Mouse (Mus musculus) C2C12 (cell line): ENCODE measurements at regions not wholly inside any gene's neighbourhood (a gene's known extent, or its start where the extent isn't known, plus 50 kb on each side); places are given as distances from the start of the nearest gene placed in this dataset.

Experiments
- H3K27me3 ChIP-seq: one replicate; pipeline ENCODE4 v1.6.1; 2011; ENCODE audit not compliant: control insufficient read depth, insufficient read depth, insufficient read length
- H3K36me3 ChIP-seq: one replicate; pipeline ENCODE4 v1.6.1; 2011; ENCODE audit not compliant: control insufficient read depth, insufficient read depth
- H3K4me3 ChIP-seq: one replicate; pipeline ENCODE4 v1.5.1; 2011; ENCODE audit warnings: mild to moderate bottlenecking, control low read depth; ENCODE audit not compliant: poor library complexity, insufficient read depth, severe bottlenecking
- H3K79me2 ChIP-seq: one replicate; pipeline ENCODE4 v1.6.1; 2011; ENCODE audit not compliant: control insufficient read depth, insufficient read depth
- H3K79me3 ChIP-seq: one replicate; pipeline ENCODE4 v1.6.1; 2011; ENCODE audit warnings: low read depth, control low read depth
- H3ac ChIP-seq: one replicate; pipeline ENCODE3; 2011; ENCODE audit warnings: low read depth; ENCODE audit not compliant: control insufficient read depth, insufficient read length
- CEBPB ChIP-seq: IDR thresholded peaks from one replicate; pipeline ENCODE4 v1.6.1; 2011; ENCODE audit warnings: low read depth, mild to moderate bottlenecking, control low read depth, moderate library complexity
- CTCF ChIP-seq: IDR thresholded peaks from one replicate; pipeline ENCODE4 v1.5.1; 2011; ENCODE audit not compliant: control insufficient read depth, insufficient read depth, insufficient read length
- FOSL1 ChIP-seq: IDR thresholded peaks from one replicate; pipeline ENCODE4 v1.8.0; 2011; ENCODE audit warnings: mild to moderate bottlenecking, low read length; ENCODE audit not compliant: poor library complexity, insufficient read depth, severe bottlenecking
- MAX ChIP-seq: IDR thresholded peaks from one replicate; pipeline ENCODE4 v1.6.1; 2011; ENCODE audit warnings: mild to moderate bottlenecking, control low read depth
- MYOD1 ChIP-seq: IDR thresholded peaks from one replicate; pipeline ENCODE4 v1.6.1; 2011; ENCODE audit warnings: low read depth; ENCODE audit not compliant: control insufficient read depth, insufficient read length
- MYOG ChIP-seq: IDR thresholded peaks from one replicate; pipeline ENCODE4 v1.6.1; 2011; ENCODE audit not compliant: control insufficient read depth, insufficient read length; ENCODE audit errors: extremely low read depth
- USF1 ChIP-seq: IDR thresholded peaks from one replicate; pipeline ENCODE4 v1.6.1; 2011; ENCODE audit warnings: low read depth, mild to moderate bottlenecking, control low read depth, moderate library complexity

GRCm38 (mm10) chr3:149920206-149920605 lies 929.9 kb upstream of the Adgrl2 start:
- Histone ChIP-seq H3ac (no peak overlapping the region), H3K79me2 (no peaks in the 10 kb centered on the region), H3K4me3 (no peak overlapping the region), H3K79me3 (no peaks in the 10 kb centered on the region), H3K36me3 (no peaks in the 10 kb centered on the region), H3K27me3 (no peaks in the 10 kb centered on the region)
- no peak for TF ChIP-seq FOSL1

DNA sequence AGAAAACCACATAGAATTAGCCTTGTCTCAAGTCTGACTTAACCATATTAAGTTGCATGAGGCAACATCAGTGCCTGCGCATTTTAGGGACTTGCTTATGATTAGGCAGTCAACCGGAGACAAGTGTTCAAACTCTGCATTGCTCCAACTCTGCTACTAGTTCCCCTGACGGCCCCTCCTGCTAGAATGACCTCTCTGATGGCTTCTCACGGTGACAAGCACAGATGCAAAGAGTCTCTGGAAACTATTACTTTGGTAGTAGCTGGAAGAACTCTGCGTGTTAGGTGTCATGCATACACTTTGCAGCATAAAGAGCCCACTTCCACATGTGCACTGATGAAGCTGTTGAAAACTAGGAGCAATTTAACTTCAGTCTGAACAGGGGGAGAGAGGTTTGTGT lies 927.8 kb upstream of the Adgrl2 start:
- no peaks in the 10 kb centered on the region for H3K79me3 ChIP-seq
- H3K79me2 ChIP-seq = no peaks in the 10 kb centered on the region
- no peaks in the 10 kb centered on the region for H3K36me3 ChIP-seq
- H3ac ChIP-seq = no peak overlapping the region
- H3K4me3 ChIP-seq = no peak overlapping the region
- H3K27me3 ChIP-seq = no peaks in the 10 kb centered on the region
- TF ChIP-seq MYOD1 (no peak), MYOG (no peak), CTCF (no peak), CEBPB (no peak), FOSL1 (no peak), USF1 (no peak), MAX (no peak)

DNA sequence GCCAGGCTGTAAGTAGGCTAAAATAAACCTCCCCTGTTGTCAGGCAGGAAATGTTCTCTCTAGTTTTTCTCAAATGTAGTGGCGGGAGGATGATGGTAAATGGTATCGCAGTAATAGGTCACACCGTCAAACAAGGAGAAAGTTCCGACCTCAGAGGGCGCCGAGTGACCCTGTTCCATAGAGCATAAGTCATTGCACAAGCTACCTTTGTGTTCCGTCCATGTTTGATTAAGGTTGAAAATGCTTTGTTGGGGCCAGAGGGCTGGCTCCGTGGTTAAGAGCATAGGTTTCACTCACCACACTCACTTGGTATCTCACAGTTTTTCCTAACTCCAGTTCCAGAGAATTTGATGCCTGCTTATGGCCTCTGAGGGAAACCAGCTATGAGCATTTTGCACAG lies 920.4 kb upstream of the Adgrl2 start:
- no peaks in the 10 kb centered on the region for H3K27me3 ChIP-seq
- no peaks in the 10 kb centered on the region for H3K79me2 ChIP-seq
- no peak overlapping the region for H3ac ChIP-seq
- H3K4me3 ChIP-seq = no peak overlapping the region
- TF ChIP-seq FOSL1 = no peak
- TF ChIP-seq MYOG = no peak
- no peak for TF ChIP-seq CTCF
- no peaks in the 10 kb centered on the region for H3K36me3 ChIP-seq
- H3K79me3 ChIP-seq = no peaks in the 10 kb centered on the region

DNA sequence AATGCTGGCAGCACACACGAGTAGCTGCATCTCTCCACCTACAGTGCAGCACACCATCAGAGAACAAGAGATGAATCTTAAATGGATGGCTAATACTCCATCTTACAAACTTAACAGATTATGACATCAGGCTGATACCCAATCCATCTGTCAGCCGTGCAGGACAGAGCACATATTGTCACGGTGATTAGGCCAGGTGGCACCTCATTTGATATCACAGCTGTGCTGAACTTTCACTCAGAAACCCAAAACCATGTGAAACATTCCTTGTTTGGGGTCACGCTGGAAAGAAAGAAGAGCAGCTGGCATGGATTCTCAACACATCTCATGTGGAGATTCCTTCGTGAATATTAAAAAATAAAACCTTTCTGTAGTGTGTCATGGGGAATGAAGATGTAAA lies 911.4 kb upstream of the Adgrl2 start:
- Histone ChIP-seq H3K36me3 (no peaks in the 10 kb centered on the region), H3K4me3 (no peak overlapping the region), H3K27me3 (no peaks in the 10 kb centered on the region), H3ac (no peak overlapping the region), H3K79me3 (no peaks in the 10 kb centered on the region), H3K79me2 (no peaks in the 10 kb centered on the region)
- no peak for TF ChIP-seq FOSL1
- no peak for TF ChIP-seq CEBPB
- TF ChIP-seq MYOG = no peak
- no peak for TF ChIP-seq MAX
- no peak for TF ChIP-seq CTCF
- no peak for TF ChIP-seq USF1
- TF ChIP-seq MYOD1 = no peak

GRCm38 (mm10) chr3:149876553-149876952 lies 886.2 kb upstream of the Adgrl2 start:
- TF ChIP-seq CEBPB = no peak
- Histone ChIP-seq H3K79me3 (no peaks in the 10 kb centered on the region), H3K79me2 (no peaks in the 10 kb centered on the region), H3ac (no peak overlapping the region), H3K36me3 (no peaks in the 10 kb centered on the region), H3K27me3 (no peaks in the 10 kb centered on the region), H3K4me3 (no peak overlapping the region)

DNA sequence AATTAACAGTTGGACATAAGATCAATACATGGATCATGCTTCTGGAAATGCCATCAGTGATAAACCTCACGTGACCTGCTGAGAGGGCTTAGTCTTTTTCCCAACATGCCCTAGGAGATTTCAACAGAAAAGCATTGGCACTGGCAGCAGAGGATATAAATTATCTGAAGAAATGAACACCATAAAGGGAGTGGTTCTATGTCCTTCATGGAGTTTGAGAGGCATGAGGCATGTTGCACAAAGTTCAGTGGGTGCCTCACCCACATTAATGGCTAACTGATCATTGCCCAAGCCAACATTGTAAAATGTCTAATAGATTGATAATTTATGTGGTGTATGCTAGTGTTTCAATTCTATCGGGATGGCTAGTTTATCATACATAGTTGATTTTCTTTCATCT lies 875.6 kb upstream of the Adgrl2 start:
- H3K4me3 ChIP-seq = no peak overlapping the region
- TF ChIP-seq MYOD1 (no peak), CEBPB (no peak), MYOG (no peak), USF1 (no peak), CTCF (no peak), FOSL1 (no peak), MAX (no peak)
- no peaks in the 10 kb centered on the region for H3K36me3 ChIP-seq
- H3ac ChIP-seq = no peak overlapping the region
- H3K79me2 ChIP-seq = no peaks in the 10 kb centered on the region
- H3K27me3 ChIP-seq = no peaks in the 10 kb centered on the region
- no peaks in the 10 kb centered on the region for H3K79me3 ChIP-seq

GRCm38 (mm10) chr3:149846941-149847539 lies 856.7 kb upstream of the Adgrl2 start:
- Histone ChIP-seq H3K4me3 (no peak overlapping the region), H3ac (no peak overlapping the region), H3K79me2 (no peaks in the 10 kb centered on the region), H3K36me3 (no peaks in the 10 kb centered on the region), H3K79me3 (no peaks in the 10 kb centered on the region), H3K27me3 (no peaks in the 10 kb centered on the region)
- TF ChIP-seq CEBPB = no peak
- TF ChIP-seq MYOG = no peak
- no peak for TF ChIP-seq FOSL1
- TF ChIP-seq MAX = no peak
- no peak for TF ChIP-seq MYOD1
- no peak for TF ChIP-seq CTCF
- TF ChIP-seq USF1 = no peak
